Mouse (Mus musculus) adrenal gland, postnatal 14 days (tissue): ENCODE measurements around the gene Eif4e2. TPM values are rescaled to one million over a fixed set of nuclear protein-coding genes. Genes with fewer than 3 reads are reported as not detected.
A peak's percentile ranks its signal among the peaks of the same experiment; 100 is the strongest.

ENCODE experiments used
- DNase-seq: peaks from one replicate; pipeline ENCODE4 v3.0.0; 2021; ENCODE audit warnings: mixed read lengths
- total RNA-seq: library from RNA; stranded (reverse); gene quantifications from 2 replicates; pipeline ENCODE4 v1.2.3, GENCODE M21; 2021

The Eif4e2 gene
- total RNA-seq, 1 experiment from 2014 or later = 94.4 TPM

DNA sequence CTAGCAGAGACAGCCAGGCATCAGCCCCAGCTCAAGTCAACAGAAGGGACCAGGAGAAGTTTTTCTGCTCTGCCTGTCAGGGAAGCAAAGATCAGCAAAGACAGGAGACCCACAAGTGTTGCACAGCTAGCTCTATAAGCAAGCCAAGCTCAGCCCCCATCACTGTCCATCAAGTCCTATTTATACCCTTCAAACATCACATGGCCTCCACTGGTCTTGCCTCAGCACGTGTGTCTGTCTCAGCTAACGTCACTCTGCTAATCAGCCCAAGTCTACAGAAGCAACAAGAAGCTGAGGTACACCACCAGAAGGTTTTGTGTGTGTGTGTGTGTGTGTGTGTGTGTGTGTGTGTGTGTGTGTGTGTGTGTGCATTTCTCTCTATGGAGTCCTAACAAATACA, 12.9 kb upstream of the Eif4e2 start:
- no peak for DNase-seq

DNA sequence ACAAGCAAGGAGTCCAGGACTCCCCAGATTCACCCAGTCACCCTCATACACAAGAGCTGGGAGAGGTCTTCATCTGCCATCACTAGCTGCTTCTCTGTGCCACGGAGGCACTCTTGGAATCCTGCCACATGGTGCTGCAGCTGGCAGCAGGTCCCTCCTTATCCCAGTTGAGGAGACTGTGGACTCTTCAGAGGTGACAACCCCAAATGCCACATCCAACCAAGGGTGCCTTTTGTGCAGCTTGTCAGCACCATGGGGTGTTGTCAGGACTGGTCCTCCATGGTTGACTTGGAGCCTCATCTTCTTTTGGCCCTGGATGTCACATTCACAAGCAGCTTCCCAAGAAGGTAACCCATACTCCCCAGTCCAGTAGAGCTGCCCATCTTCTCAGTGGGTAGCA, 11.9 kb upstream of the Eif4e2 start:
- no peak for DNase-seq

DNA sequence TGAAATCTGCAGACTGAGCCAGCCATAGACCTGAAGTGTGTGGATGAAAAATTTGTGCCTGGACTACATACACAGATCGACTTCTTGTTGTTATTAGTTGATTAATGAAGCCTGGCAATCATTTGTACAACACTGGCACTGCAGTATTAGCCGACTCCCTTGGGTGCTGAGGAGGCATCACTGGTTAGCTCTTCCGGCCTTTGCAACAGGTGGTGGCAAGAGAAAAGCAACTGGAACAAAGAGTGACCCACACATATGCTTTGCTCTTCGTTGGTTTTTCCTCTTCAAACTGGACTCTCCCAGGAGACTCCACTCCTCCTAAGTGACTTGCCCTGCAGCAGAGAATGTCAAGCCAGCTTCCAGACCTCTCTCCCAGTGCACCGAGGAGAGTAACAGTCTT, 9.9 kb upstream of the Eif4e2 start:
- DNase-seq = no peak

DNA sequence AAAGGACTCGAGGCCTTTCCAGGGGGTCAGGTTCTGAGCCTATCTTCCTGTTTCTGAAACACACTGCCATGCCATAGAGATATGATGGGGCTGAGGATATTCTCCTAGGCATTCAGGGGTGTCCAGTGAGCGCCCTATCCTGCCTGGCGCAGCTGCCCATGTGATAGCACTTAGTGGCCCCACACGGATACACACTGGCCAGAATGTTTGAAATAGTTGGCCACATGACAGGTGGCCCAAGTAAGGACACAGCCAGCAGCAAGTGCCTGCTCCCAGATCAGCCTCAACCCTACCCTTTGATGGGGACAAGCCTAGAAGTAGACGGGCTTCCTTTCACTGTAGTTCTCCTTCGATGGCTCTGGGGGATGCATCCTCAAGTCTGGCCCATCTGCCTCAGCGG, 9.2 kb upstream of the Eif4e2 start, which contains the start of gene Chrng:
Gene Chrng (plus strand): TSS at position 193 of the 400 bp plus-strand sequence.
- DNase-seq = no peak

DNA sequence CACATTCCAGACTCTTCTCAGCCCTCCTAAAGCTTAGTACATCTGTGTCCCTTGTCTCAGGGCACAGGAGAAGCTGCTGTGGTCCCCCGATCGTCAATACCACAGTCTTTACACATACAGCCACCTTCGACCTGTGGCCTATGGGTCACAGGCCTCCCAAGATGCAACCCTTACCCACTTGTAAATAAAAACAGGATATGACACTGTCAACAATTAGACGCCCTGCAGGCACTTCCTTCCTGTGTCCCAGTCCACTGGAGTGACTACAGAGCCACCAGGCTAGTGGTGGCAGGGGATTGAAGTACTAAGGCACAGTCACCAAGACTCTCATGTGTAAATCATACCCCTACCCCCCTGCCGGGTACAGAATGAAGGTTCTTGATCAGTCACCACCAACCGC, 8.7 kb upstream of the Eif4e2 start:
- peak; percentile 55 for DNase-seq

DNA sequence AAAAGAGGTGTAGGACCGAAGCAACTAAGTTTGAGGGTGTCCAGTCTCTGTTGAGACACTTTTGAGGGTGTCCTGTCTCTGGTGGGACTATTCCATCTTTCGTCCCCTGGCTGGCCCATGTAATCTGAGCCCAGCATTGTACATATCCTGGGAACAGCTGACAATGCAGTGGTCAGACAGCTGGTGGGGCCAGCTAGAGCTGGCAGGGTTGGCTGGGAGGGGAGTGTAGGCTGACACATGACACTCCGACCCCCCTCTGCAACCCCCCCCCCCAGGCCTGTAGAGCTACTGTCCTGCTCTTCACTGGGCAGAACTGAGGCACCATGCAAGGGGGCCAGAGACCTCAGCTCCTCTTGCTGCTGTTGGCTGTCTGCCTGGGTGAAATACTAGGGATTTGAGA, 8.2 kb upstream of the Eif4e2 start:
- DNase-seq = no peak

DNA sequence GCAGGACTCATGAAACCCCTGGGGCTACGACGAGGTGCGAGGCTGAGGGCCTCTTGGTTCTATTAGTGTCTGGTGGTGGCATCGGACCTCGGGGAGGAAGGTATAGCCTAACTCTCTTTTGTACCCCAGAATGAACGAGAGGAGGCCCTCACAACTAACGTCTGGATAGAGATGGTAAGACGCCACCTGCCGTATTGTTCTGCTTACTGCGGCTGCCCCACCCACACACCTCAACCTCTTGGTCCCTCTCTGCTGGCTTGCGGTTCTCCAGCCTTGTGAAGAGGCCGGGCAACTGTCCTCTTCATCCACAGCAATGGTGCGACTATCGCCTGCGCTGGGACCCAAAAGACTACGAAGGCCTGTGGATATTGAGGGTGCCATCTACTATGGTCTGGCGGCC, 7.4 kb upstream of the Eif4e2 start:
- peak; percentile 44 for DNase-seq

DNA sequence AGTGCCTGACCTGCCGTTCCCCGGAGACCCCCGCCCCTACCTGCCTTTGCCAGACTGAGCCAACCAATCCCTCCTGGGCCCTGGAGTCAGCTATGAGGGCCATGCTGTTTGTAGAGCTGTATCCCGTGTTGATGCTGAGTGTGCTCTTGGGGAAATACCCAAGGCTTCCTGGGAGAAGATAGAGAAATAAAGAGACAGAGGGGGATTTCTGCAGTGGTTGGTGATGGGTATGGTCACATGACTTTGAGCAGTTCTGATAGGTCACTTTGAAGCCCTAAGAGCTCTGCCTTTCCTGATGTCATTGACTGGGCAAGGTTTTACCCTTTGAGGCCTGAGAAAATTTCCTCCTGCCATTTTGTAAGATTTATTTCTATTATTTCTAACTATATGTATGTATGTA, 2.3 kb upstream of the Eif4e2 start:
- DNase-seq = no peak

DNA sequence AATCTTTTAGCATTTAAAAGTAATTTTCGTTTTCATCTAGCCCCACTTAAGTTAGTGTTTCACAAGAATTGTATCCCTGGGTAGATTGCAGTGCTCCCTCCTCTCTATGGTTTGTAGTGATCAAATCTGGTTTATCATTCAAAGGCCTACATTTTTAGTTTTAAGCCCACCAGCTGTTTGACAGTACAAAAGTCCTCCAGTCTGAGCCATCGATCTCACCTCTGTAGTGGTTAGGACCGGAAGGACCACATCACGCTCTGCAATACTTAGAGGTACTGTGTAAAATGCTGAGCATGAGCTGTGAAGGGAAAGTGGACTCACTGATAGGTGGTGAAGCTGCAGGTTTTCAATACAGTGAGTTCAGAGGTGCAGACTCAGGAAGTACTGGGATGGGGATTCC, 1.0 kb downstream of the Eif4e2 start:
- no peak for DNase-seq

DNA sequence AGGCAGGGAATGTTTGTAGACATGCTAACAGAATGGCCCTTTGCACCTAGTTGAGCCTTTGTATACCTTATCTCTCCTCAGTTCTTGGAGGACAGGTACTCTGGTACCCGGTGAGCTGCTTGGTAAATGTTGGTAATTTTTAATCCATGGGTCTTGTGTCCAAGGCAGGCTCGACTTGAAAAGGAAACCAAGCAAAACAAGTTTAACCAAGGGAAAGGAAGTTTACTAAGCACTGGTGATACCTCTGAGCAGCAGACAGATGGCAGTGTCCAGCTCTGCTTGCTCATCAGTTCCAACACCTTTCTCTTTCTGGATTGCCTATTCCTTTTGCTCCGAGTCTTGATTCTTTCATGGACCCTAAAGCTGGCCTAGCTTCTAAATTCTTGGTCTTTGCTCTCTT, 4.2 kb downstream of the Eif4e2 start:
- DNase-seq = no peak

DNA sequence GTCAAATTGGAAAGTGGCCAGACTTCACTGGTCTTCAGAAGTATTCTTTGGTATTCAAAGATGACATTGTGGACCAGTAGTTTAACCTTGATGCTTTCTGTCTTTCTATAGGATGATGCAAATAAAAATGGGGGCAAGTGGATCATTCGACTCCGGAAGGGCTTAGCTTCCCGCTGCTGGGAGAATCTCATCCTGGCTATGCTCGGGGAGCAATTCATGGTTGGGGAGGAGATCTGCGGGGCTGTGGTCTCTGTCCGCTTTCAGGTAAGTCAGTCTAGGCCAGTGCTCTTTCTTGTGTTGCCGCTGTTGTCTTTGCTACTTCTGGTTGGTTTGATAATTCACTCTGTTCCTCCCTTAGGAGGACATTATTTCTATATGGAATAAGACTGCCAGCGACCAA, 12.0 kb downstream of the Eif4e2 start:
- no peak for DNase-seq

DNA sequence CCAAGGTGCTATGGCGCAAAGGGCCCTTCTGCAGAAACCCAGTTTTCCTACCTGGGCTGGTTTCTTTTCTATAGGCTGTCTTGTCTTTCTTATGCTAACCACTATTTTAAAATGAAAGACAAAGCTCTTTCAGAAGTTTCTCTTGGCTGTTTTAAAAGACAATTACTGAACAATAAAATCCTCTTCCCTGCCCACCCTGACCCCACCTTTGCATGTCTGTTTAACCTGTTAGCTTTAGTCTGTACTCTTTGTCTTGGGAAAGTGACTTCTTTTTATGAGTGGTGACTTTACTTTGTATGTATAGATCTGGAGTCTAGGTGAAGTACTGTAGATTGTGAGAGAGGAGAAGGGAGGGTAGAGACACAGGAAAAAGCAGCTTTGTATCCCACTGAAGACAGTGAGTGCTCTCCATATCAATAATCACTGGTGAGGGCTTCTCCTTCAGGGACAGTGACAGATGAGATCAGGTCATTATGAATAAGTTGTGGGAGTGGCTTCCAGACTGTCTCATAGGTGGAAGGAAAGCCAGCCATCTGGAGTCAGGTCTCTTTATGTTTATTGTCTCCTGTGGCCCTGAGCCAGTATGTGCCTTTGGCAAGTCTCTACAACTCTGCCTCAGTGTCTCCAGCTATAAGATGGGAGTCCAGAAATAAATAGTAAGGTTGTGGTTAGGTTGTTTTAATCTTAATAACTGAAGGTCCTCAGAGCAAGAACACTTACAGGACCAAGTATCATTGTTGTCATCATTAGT, 12.9 kb downstream of the Eif4e2 start:
- no peak for DNase-seq

DNA sequence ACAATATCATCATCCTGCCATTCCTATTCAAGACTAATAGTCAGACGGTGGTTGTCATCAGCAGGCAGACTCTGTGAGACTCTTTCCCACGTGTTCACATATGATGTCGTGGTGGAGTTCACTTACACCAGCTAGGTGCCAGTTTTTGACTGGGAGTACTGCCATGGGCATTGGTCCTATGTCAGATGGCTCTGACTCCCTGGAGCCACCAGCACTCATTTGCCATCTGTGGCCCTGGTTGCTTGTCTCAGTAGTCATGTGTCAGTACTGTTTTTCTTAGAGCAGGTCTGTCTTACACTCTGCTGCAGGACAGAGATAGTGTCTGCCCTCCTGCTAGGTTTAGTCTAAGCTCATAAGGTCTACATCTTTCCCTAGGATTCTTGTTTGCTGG, 13.4 kb downstream of the Eif4e2 start:
- DNase-seq = no peak

DNA sequence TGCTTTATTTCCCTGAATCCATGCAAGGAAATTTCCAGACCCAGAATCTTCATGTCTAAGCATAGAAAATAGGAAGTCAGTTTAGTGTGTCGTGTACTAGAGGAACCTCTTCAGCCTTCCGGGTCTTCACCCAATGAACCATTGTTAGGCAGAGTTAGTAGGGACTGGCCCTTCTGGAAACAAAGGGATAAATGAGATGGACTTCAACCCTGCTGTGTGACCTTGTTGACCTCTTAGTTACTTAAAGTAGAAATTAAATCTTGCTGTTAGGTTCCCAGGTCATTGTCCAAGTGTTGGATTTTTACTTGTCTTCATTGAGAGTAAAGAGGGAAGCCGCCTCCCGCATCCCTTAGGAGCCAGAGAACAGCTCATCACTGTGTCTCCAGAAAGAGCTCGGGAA, 16.9 kb downstream of the Eif4e2 start:
- no peak for DNase-seq

DNA sequence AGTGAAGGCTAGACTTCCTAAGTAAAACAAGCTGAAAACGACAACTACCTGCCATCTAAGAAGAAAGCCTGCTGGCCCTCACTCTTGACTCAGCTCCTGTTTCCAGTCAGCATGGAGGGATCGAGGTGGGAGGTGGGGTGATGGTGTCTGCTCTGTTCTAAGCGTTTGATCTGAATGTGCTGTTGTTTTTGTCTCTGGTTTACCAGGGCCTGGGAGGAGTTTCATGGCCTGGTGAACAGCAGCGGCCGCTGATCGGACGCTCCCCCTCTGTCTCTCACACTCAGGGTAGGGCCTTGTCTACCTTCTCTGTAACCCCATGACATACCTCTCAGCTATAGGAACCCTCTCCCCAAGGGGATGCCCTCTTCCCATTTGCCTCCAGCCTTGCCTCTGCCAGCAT, 18.5 kb downstream of the Eif4e2 start:
- no peak for DNase-seq

DNA sequence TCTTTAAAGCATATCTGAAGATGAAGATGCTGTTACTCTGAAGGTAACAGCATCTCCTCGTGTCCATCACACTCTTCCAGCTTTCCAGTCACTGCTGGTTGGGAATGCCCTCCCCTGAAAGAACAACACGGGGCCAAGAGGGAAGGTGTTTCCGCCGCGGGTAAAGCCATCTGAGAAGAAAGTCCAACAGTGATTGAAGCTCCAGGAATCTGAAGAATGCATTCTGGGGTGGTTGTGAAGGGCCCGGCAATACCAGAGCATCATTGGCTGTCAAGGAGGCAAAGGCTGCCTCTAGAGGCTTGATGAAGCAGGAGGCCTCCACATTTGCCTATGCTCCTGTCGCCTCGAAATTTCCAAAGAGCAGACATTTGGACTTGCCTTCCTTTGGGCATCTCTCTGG, 25.3 kb downstream of the Eif4e2 start:
- no peak for DNase-seq

DNA sequence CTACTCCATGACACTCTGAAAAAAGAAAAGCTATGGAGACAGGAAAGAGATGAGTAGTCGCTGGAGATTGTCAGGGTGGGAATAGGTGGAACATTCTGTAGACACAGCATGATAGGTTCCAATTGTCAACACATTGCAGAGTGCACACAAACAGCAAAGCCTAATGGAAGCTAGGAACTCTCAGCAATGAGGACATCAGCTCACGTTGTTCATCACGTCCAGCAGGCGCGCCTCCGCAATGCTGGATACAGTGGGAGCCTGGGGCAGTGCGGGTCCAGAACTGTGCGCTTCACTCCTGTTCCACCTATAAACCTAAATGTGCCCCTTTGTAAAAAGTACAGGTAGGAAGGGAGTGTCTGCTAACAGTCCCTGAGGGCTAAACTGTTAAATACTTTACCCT, 29.3 kb downstream of the Eif4e2 start:
- DNase-seq = no peak

DNA sequence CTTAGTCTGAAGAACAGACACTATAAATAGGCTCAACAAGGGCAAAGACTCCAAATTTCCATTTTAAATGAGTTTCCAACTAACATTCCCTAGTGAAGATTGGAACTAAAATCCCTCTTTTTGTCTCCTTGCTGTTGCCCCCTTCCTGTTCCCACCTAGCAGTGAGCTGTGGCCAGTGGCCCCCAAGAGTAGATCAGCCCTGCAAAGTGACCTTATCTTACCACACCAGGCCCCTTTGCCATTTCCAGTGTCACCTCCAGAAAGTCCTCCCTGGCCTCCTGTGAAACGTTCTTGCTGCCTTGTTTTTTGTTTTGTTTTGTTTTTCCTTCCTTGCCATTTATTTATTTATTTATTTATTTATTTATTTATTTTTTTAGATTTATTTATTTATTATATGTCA, 31.7 kb downstream of the Eif4e2 start:
- no peak for DNase-seq

DNA sequence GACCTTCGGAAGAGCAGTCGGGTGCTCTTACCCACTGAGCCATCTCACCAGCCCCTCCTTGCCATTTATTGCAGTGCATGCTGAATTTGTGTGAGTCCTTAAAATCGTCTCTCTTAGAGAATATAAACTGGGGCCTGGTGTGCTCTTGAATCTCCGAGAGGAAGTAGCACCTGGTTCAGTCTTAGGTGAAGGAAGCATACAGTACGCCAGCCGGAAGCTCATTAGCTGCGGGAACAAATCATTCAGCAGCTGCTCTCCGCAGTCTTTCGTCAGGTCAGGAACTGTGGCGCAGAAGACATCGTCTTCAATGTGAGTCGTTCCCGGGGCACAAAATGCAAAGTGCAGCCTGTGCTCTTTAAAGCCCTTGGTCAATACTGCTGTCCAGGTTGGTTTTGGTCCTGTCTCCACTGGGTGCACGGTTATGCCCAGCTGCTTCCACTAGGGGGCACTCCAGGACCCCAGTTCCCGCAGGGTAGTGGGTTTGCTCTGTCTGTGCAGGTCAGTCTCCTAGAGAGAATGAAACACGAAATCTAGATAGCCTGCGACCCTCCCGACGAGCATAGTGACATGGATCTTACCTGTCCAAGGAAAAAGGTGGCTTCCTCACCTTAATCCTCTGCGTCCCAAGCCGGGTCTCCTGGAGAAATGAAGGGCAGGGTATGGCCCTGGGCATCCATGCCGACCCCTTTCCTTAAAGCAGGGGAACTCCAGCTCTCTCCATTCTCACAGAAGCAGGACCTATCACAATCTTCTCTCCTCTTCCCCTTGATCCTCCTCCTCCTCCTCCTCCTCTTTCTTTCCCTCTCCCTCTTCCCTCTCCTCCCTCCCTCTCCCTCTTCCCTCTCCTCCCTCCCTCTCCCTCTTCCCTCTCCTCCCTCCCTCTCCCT, 32.5 kb downstream of the Eif4e2 start:
- DNase-seq = peak; percentile 92

DNA sequence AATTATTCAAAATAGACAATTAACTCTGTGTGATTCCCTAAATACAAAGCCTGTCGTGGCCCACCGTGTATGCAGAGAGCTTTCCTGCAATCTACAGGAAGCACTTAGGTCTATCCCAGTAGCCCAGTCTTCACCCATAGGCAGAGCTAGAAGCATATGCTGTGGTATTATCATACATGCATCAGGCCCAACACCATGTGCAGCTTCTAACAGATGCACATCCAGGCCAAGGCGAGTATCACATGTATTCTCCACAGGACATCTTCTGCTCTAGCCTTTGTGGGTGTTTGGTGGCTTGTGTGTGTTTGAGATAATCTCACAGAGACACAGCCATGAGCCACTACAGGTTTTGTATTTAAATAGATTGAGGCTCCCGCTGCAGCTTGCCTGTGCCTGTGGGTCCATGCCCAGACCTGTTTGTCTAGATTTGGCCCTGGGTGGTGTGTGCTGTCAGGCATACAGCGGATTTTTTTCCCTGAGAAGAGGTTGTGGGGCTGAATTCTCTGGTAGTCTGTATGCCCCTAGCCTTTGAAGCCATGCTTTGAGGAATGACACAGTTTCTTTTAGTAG, 38.4 kb downstream of the Eif4e2 start:
- DNase-seq = no peak

DNA sequence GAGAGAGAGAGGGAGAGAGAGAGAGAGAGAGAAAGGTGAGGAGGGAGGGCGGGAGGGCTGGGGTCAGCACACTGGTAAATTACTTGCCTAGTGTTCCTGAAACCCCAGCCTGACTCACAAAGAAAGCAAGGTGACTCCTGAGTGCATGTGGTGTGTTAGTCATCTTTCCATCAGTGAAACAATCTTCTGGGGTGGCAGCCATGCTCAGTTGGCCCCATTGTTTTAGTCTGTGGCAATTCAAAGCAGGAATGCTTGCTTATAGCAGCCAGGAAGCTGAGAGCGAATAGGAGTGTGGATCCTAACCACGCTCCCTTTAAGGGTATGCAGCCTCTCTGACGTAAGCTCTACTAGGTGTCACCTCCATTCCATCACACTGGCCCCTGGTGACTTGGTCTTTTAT, 41.5 kb downstream of the Eif4e2 start:
- no peak for DNase-seq

DNA sequence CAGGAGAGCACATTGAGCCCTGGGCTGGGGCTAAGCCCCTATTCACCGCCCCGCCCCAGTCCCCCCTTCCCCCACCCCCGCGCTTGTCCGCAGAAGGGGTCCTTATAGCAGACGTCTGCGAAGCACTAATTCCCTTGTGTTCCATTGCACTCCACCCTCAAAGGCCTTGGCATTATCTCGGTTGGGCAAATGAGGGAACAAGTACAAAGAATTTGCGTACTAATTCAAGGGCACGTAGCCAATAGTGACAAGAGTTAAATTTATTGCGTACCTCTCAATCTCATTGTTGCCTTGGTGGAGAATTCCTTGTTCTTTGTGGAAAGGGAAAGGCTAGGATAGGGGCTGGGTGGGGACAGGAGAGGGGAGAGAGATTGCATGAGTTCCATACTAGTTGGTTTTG, 44.0 kb downstream of the Eif4e2 start:
- DNase-seq = peak; percentile 71

DNA sequence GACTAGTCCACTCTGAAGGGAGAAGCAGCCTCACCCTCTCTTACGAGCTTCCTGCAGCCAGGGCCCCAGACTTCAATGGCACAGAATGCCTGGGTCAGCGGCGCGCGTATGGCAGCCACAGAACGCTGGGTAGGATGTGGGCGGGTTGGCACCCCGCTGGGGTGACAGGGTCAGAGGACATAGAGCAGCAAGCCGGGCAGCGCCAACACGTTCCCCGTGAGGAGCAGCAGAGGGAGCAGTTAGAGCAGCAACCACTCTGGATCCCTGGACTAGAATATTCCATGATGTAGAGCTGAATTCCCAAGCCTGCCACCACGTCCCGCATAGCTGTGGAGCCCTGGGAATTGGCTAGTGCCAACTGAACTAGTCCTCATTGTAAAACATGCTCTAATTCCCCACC, 44.8 kb downstream of the Eif4e2 start:
- peak; percentile 80 for DNase-seq
